Mouse (Mus musculus) hindbrain, embryonic 16.5 days (tissue): ENCODE measurements around the gene 1700086D15Rik. TPM values are rescaled to one million over a fixed set of nuclear protein-coding genes. Genes with fewer than 3 reads are reported as not detected.

Experiments
- polyA plus RNA-seq: library from polyadenylated mRNA; unstranded; fragments of >200 nt; fragmentation: Nextera tagmentation; extraction: Ambion mirVana; gene quantifications from 2 replicates; pipeline ENCODE4 v1.2.1, GENCODE M21; 2015

The 1700086D15Rik gene
- polyA plus RNA-seq, 1 experiment from 2014 or later, result 0.19 TPM

Other genes with a start within 250 kb of the 1700086D15Rik start
- 28.5 and 28.6 TPM in 2 replicates for gene Elac2, start 180.9 kb downstream of the 1700086D15Rik start, polyA plus RNA-seq
- 20.7 and 21.8 TPM in 2 replicates for gene Arhgap44, start 3.1 kb upstream of the 1700086D15Rik start, polyA plus RNA-seq
- 0.52 and 0.94 TPM in 2 replicates for gene Myocd, start 110.1 kb upstream of the 1700086D15Rik start, polyA plus RNA-seq